Mouse (Mus musculus): ENCODE data around the gene Sertad3. TPM values are rescaled to one million over a fixed set of nuclear protein-coding genes. Genes with fewer than 3 reads are reported as not detected.

Sertad3 gene
- polyA plus RNA-seq, 1 experiment from 2014 or later, result 18.8 TPM

- Histone ChIP-seq H3K36me3 (ENCODE audit: poor library complexity, severe bottlenecking) (peaks cover 12% of the 10 kb centered on the region), H3K4me2 (peak overlapping the region; percentile 71), H3K4me3 (peak overlapping the region; percentile 74), H3K27ac (peak overlapping the region; percentile 40; the same call in 1 of the 2 replicates), H3K9me3 (replicated peaks) (no peaks in the 10 kb centered on the region), H3K4me1 (0 out of 2 replicates have a peak, but pooled peaks cover 14% of the 10 kb centered on the region), H3K27me3 (no peaks in the 10 kb centered on the region), H3K9ac (no peak overlapping the region; the same call in 1 of the 2 replicates)
- ATAC-seq, result no peak
- WGBS, result 47% methylated on average over 7 of the region's 7 CpGs
Observed at GRCm38 (mm10) chr7:27472596-27472995, 972 bp upstream of the Sertad3 start.

DNA sequence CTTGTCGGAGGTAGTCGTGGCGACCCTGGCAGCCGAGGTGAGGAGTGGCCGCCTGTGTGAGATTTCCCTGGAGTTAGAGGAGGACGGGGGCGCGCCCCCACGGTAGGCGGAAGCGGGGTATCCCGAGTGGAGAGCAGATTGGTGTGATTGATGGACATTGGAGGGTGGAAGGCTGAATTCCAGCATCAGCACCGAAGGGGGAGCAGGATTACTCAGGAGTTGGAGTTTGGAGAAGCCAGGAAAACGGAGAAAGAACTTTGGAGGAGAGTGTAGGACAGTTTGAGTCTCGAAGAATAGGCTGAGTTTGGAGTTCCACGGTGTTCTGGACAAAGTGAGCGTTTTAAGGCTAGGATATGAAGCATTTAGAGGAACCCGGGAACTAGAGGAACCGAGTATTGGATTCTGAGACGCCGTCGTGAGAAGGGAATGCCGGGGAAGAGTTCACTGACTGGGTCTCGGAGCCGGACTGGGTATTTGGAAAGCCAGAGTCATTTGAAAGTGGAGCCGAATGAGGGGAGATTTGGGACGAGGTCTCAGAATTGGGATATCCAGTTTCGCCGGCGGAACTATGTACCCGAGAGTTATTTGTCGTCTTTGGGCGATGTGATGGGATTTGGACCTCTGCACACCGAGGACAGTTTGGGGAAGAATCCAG, 394 bp downstream of the Sertad3 start:
- Histone ChIP-seq H3K9ac (peak overlapping the region; percentile 70), H3K4me3 (peak overlapping the region; percentile 74), H3K4me2 (peak overlapping the region; percentile 71), H3K27me3 (no peaks in the 10 kb centered on the region), H3K9me3 (replicated peaks) (no peaks in the 10 kb centered on the region), H3K4me1 (0 out of 2 replicates have a peak, but pooled peaks cover 14% of the 10 kb centered on the region), H3K27ac (peak overlapping the region; percentile 75), H3K36me3 (ENCODE audit: poor library complexity, severe bottlenecking) (peaks cover 17% of the 10 kb centered on the region)
- no peak for ATAC-seq
- WGBS, result under 1% methylated on average over 34 of the region's 34 CpGs

DNA sequence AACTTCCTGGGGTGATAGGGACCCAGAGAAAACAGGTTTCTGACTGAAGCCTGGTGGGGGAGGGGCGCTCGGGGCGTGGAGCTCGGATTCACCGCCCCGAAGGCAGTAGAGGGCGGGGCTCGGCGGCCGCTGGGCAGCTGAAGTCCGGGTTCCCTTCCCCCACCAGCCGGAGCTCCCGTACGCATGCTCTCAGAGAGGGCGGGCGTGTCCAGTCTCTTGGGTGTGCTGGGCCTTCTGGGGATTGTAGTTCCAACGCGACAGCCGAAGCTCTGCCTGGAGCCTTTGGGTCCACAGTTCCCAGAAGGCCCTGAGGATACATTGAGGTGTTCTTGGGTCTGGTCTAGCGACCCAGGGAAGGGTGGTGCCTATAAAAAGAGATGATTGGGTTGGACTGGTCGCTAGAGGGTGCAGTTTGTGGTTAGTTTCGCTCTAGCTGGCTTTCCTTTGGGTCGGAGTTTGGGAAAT, 954 bp downstream of the Sertad3 start:
- Histone ChIP-seq H3K9ac (peak overlapping the region; percentile 70), H3K4me3 (peak overlapping the region; percentile 74), H3K4me2 (peak overlapping the region; percentile 71), H3K27ac (peak overlapping the region; percentile 75), H3K4me1 (0 out of 2 replicates have a peak, but pooled peaks cover 14% of the 10 kb centered on the region), H3K27me3 (no peaks in the 10 kb centered on the region), H3K9me3 (replicated peaks) (no peaks in the 10 kb centered on the region), H3K36me3 (ENCODE audit: poor library complexity, severe bottlenecking) (peaks cover 17% of the 10 kb centered on the region)
- WGBS, result 0% methylated on average over 23 of the region's 23 CpGs
- ATAC-seq, result peak; percentile 94

GRCm38 (mm10) chr7:27475596-27475995, 2.0 kb downstream of the Sertad3 start:
- WGBS, result 97% methylated on average over 2 of the region's 2 CpGs
- Histone ChIP-seq H3K4me2 (peak overlapping the region; percentile 71), H3K27me3 (no peaks in the 10 kb centered on the region), H3K27ac (no peak overlapping the region), H3K9me3 (replicated peaks) (no peaks in the 10 kb centered on the region), H3K4me3 (no peak overlapping the region), H3K9ac (no peak overlapping the region), H3K36me3 (ENCODE audit: poor library complexity, severe bottlenecking) (peaks cover 17% of the 10 kb centered on the region), H3K4me1 (0 out of 2 replicates have a peak, but pooled peaks cover 14% of the 10 kb centered on the region)
- no peak for ATAC-seq

- Histone ChIP-seq H3K4me3 (no peak overlapping the region), H3K4me1 (peaks cover 14% of the 10 kb centered on the region; the same call in 1 of the 2 replicates), H3K9ac (0 out of 2 replicates have a peak overlapping the region, but pooled peaks have one; percentile 16), H3K27me3 (no peaks in the 10 kb centered on the region), H3K4me2 (no peak overlapping the region), H3K27ac (no peak overlapping the region), H3K9me3 (replicated peaks) (no peaks in the 10 kb centered on the region), H3K36me3 (ENCODE audit: poor library complexity, severe bottlenecking) (peaks cover 17% of the 10 kb centered on the region)
- no peak for ATAC-seq
- 97% methylated on average over 14 of the region's 14 CpGs for WGBS
Observed at GRCm38 (mm10) chr7:27476098-27476635, 2.6 kb downstream of the Sertad3 start.

DNA sequence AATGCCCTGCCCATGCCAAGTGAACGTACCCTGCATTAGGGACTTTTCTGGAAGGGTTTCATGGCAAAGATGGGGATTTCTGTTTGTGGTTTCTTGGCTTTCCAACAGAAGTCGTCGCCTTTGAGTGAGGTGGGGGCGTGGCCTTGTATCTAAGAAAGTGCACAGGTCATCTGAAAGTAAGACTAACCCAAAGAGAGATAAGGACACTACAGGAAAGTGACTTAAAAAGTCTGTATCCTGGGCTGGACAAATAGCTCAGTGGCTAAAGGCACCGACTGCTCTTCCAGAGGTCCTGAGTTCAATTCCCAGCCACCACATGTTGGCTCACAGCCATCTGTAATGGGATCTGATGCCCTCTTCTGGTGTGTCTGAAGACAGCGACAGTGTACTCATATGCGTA, 5.0 kb downstream of the Sertad3 start:
- no peaks in the 10 kb centered on the region for H3K27me3 ChIP-seq
- H3K9ac ChIP-seq, result no peak overlapping the region
- H3K9me3 ChIP-seq (replicated peaks), result no peaks in the 10 kb centered on the region
- 86% methylated on average over 7 of the region's 7 CpGs for WGBS
- H3K36me3 ChIP-seq (ENCODE audit: poor library complexity, severe bottlenecking), result peaks cover 17% of the 10 kb centered on the region
- peaks cover 18% of the 10 kb centered on the region for H3K4me1 ChIP-seq
- no peak overlapping the region for H3K4me3 ChIP-seq
- no peak overlapping the region for H3K4me2 ChIP-seq
- no peak overlapping the region for H3K27ac ChIP-seq
- no peak for ATAC-seq

DNA sequence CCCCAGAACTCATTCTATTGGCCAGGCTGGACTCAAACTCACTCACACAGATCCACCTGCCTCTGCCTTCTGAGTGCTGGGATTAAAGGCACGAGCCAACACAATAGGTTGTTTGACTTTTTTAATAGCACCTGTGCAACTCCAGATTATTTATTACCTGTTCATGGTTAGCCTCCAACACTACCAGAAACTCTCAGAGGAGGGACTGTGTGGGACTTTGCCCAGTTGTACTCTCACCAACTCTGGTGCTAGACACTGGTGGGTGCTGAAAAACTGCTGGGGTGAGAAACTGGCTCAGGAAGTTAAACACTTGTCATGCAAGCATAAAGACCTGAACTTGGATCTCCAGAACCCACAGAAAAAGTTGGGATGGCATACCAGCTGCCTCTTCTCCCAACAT, 6.2 kb downstream of the Sertad3 start:
- 82% methylated on average over 1 of the region's 1 CpGs for WGBS
- H3K9me3 ChIP-seq (replicated peaks), result no peaks in the 10 kb centered on the region

GRCm38 (mm10) chr7:27480506-27480905, 6.9 kb downstream of the Sertad3 start:
- no peak for ATAC-seq
- Histone ChIP-seq H3K36me3 (ENCODE audit: poor library complexity, severe bottlenecking) (peaks cover 17% of the 10 kb centered on the region), H3K27me3 (no peaks in the 10 kb centered on the region), H3K9ac (no peak overlapping the region), H3K4me3 (no peak overlapping the region), H3K4me1 (peaks cover 10% of the 10 kb centered on the region), H3K4me2 (no peak overlapping the region), H3K27ac (no peak overlapping the region), H3K9me3 (replicated peaks) (no peaks in the 10 kb centered on the region)
- 62% methylated on average over 3 of the region's 3 CpGs for WGBS

More for the DNA sequence above, 6.2 kb downstream of the Sertad3 start:
- Histone ChIP-seq H3K27me3 (no peaks in the 10 kb centered on the region), H3K4me1 (peaks cover 18% of the 10 kb centered on the region), H3K36me3 (ENCODE audit: poor library complexity, severe bottlenecking) (peaks cover 17% of the 10 kb centered on the region), H3K27ac (no peak overlapping the region), H3K9ac (no peak overlapping the region), H3K4me2 (no peak overlapping the region), H3K4me3 (no peak overlapping the region)
- ATAC-seq, result no peak

GRCm38 (mm10) chr7:27480927-27481626, 7.5 kb downstream of the Sertad3 start:
- ATAC-seq, result no peak
- Histone ChIP-seq H3K4me1 (peaks cover 10% of the 10 kb centered on the region), H3K36me3 (ENCODE audit: poor library complexity, severe bottlenecking) (peaks cover 16% of the 10 kb centered on the region), H3K4me2 (peak overlapping the region; percentile 67), H3K9me3 (replicated peaks) (no peaks in the 10 kb centered on the region), H3K27ac (peak overlapping the region; percentile 31; the same call in 1 of the 2 replicates), H3K4me3 (peak overlapping the region; percentile 36), H3K9ac (peak overlapping the region; percentile 59), H3K27me3 (no peaks in the 10 kb centered on the region)
- 13% methylated on average over 8 of the region's 11 CpGs for WGBS

- Histone ChIP-seq H3K9me3 (replicated peaks) (no peaks in the 10 kb centered on the region), H3K27ac (peak overlapping the region; percentile 31; the same call in 1 of the 2 replicates), H3K36me3 (ENCODE audit: poor library complexity, severe bottlenecking) (peaks cover 11% of the 10 kb centered on the region; the same call in 1 of the 2 replicates), H3K4me3 (peak overlapping the region; percentile 36), H3K4me1 (peaks cover 12% of the 10 kb centered on the region), H3K4me2 (peak overlapping the region; percentile 67), H3K27me3 (no peaks in the 10 kb centered on the region), H3K9ac (peak overlapping the region; percentile 59)
- WGBS, result 0% methylated on average over 9 of the region's 12 CpGs
- peak; percentile 83 for ATAC-seq
Observed at GRCm38 (mm10) chr7:27481627-27481969, 8.0 kb downstream of the Sertad3 start.

DNA sequence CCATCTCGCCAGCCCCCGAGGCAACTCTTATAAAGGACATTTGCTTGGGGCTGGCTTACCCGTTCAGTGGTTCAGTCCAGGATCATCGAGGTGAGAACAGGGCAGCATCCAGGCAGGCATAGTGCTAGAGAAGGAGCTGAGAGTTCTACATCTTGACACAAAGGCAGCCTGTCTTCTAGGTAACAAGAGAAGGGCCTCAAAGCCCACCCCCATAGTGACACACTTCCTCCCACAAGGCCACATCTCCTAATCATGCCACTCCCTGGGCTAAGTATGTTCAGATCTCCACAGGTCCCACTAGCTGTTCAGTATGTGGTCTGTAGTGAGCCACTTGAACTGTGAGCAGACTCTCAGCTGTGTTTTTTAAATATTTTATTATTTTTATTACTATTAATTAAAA, 10.3 kb downstream of the Sertad3 start:
- peaks cover 22% of the 10 kb centered on the region for H3K4me1 ChIP-seq
- no peak overlapping the region for H3K4me2 ChIP-seq
- ATAC-seq, result no peak
- H3K36me3 ChIP-seq (ENCODE audit: poor library complexity, severe bottlenecking), result no peaks in the 10 kb centered on the region
- H3K27ac ChIP-seq, result no peak overlapping the region
- H3K9ac ChIP-seq, result no peak overlapping the region
- no peak overlapping the region for H3K4me3 ChIP-seq
- H3K27me3 ChIP-seq, result no peaks in the 10 kb centered on the region
- no peaks in the 10 kb centered on the region for H3K9me3 ChIP-seq (replicated peaks)
- 86% methylated on average over 4 of the region's 4 CpGs for WGBS
